Mouse (Mus musculus): ENCODE measurements at regions not wholly inside any gene's neighbourhood (a gene's known extent, or its start where the extent isn't known, plus 50 kb on each side); places are given as distances from the start of the nearest gene placed in this dataset.

DNA sequence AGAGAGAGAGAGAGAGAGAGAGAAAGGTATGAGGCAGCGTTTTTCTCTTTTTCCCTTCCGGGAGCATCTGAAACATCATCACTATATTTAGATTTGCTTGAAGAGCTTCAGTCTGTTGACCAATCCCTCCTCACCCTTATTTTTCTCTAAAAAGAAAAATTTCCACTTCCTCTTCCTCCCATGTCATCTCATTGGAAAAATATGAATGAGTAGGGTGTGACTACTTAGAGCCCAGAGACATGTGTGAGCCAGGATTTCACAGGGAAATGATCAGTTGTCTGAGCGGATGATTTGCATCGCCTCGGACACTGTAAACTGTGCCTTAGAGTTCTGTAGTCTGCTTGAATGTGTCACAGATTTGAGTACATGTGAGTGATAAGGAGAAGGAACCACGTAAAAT is 111.3 kb upstream of the Ptger4 start:
- no peak for DNase-seq
- intact Hi-C loops (cut with DNase I), result no loop called here

DNA sequence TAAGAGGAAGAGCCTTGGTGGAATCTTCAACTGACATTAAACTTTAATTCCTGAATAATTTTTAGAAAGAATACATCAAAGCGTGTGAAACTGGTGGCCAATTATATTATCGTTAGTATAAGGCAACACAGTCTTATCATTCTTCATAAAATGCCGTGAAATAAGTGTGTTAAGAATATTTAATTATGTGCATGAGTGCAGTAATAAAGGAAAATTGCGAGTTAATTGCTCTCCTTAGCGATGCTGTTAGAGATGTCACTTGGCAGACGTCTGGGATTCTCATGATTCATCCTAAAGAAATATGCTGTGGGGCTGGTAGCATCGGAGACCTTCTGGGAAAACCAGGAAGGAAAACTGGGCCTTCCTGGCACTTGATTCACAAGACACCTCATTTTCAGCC is 110.3 kb upstream of the Ptger4 start:
- intact Hi-C loops (cut with DNase I), result no loop called here
- no peak for DNase-seq

DNA sequence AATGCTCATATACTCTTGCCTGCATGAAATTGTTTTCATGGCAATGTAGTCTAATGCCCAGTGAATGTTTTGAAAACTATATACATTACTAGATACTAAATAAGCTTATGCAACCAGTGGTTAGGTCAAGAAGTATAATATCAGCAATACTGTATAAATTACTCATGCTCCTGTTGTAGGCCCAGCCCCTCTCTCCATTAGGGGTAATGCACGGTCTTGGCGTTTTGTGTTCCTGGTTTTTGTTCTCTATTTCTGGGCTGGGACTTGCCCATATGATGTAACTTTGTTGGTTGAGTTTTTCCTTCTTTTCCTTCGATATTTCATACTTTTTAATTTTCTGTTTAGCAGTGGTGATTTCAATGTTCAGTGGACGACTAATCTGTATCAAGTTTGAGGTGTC is 104.9 kb upstream of the Ptger4 start:
- intact Hi-C loops (cut with DNase I), result loop anchor here (10.0 kb wide), 1 partner anchor 104 kb away; the partner anchor contains the start of gene Ptger4
- no peak for DNase-seq

DNA sequence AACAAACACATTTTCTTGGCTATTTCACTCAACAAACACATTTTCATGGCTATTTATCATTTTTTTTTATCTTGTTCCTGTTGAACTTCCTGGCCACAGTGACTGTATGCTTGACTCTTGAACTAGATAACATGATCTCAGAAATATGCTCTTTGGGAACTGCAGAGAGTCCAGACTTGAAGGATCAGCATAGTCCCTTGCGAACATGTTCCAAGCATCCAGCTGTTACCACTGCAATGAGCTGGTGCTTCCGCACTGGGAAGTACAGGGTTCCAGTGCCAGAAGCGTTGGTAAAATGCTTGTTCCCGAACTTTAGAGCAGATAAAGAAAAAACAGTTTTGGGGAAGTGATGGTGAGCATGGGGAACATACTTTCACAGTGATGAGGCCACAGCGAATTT is 103.7 kb upstream of the Ptger4 start:
- intact Hi-C loops (cut with DNase I), result loop anchor here (10.0 kb wide), 1 partner anchor 103 kb away; the partner anchor contains the start of gene Ptger4
- DNase-seq, result peak; percentile 22 to 39

DNA sequence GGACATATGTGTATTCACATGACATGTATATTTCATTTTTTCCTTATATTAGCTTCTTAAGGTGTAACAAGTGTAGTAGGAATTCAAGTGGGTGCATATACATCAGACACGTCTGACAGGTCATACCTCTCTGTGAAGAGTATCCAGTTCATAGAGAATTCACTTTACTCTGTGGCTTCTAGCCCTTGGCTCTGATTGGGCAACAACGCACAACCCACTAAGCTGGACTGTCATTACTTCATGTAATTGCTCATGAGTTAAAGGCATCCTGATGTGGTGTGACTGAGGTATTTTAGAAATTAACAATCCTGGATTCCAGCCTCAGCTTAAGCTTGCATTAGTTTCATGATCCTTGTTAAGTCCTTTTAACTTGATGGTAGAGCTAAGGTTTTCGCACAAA is 103.0 kb upstream of the Ptger4 start:
- intact Hi-C loops (cut with DNase I), result loop anchor here (10.0 kb wide), 1 partner anchor 102 kb away; the partner anchor contains the start of gene Ptger4

DNA sequence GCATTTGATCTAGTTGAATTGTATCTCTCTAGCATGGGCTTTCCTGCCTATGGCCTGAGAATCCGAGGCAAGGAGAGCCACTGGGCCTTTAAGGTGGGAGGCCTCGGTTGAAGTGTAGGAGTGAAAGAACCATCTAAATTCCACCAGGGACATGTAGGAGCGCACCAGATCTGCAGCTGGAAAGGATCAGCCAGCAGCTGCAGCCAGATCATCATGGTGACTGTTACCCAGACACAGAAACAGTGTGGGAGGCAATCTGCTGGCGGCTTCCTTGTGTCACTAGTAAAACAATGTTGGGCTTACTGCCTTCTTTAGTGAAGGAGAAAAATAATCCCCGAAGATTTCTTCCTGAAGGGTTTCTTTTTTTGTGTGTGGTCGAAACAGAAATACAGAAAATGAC is 99.8 kb upstream of the Ptger4 start:
- intact Hi-C loops (cut with DNase I), result loop anchor here (10.0 kb wide), 1 partner anchor 99 kb away; the partner anchor contains the start of gene Ptger4
- DNase-seq, result peak; percentile 56 to 58

More for the DNA sequence above, 103.0 kb upstream of the Ptger4 start:
- DNase-seq, result no peak

DNA sequence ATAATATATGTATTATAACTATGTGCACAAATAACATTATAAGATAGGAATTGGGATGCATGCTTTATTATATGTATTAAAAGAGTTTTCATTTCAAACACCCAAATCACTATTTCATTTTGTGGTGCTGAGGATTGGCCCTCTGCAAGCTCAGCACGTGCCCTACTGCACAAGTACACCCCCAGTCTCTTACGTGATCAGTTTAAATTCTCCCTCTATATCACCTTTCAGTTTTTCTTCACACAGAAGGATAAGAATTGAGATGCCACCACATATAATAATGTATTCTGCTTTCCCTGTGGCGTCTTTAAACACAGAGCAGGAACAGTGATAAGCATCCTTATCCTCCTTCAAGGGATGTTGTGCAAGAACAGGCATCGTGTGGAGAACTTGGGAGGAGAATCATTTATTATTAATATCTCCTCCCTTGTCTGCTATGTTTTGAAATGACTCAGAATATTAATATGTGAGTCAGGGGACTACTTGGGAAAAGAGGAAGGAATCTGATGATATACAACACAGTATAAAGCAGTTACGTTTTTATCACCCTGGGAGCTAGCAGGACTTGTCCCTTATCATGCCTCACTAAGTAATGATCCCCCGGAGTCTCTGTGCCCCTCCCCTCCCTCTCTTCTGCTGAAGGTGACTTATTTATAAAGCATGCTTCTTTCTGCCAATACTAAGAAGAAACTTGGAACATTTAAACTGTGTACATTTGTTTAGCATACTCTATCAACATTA is 91.7 kb upstream of the Ptger4 start:
- no peak for DNase-seq
- intact Hi-C loops (cut with DNase I), result no loop called here

DNA sequence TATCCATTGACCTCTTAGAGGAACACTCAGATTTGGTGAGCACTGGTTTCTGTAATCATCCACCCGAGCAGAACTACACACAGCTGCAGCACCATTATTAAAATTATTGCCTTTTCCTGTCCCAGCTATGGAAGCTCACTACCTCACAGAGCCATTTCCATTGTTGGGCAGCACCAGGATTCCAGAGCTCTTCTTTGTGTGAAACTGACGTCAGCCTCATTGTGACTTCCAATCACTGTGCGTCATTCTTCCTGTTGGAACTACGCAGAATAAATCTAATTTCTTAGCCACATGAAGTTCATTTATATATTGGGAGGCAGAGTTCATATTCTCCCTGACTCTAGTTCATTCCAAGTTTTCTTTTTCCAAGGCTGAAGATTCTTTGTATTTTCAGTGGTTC is 83.0 kb upstream of the Ptger4 start:
- intact Hi-C loops (cut with DNase I), result no loop called here
- no peak for DNase-seq

DNA sequence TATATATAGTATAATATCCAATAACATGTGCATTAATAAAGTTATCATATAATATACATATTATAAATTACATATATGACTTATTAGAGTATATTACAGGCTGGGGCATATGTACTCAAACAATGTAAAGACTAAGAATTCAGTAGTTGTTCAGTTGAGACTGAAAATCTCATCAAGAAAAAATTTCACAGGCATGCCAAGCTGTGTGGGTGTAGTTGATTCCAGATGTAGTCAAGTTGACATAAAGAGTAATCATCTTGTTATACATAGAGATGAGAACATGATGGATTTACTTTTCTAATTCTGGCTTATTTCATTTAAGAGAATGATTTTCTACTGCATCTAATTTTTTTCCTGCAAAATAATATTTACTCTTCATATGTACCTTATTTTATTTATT is 77.7 kb upstream of the Ptger4 start:
- intact Hi-C loops (cut with DNase I), result no loop called here

DNA sequence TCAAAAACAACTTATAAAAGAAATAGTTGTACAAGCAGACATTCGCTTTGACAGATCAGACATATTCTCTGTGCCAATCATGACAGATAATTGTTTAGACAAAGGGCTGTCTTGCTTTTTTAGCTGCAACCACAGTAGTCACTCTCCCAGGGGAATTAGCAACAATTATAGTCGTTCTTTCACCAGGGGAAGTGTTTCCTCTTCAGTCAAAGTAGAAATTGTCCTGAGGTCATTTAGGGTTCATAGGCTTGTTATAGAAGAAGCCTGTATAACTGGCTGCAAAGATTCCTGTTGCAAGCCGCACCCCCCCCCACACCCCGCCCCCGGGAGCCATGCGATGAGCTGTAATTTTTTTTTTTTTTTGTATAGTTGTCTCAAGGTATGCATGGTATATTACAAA is 68.2 kb upstream of the Ptger4 start:
- no peak for DNase-seq
- intact Hi-C loops (cut with DNase I), result no loop called here

More for the DNA sequence above, 77.7 kb upstream of the Ptger4 start:
- no peak for DNase-seq

DNA sequence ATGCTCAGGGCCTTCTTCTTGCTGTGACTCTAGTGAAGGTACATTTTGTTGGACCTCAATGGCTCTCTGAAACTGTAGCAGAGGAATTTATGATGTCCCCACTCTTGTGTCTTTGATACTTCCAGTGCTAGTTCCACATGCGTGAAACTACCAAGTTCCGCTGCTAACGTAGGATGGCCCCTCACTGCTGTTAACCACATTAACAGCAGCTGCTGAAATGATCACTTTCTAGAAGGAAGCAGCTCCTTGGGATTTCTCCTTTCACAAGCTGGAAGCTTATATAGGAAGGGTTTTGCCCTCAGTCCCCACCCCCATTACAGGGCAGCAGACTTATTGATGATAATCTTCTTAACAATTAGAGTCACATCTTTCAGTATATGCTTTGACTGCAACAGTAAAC is 66.0 kb upstream of the Ptger4 start:
- intact Hi-C loops (cut with DNase I), result no loop called here
- DNase-seq, result no peak

DNA sequence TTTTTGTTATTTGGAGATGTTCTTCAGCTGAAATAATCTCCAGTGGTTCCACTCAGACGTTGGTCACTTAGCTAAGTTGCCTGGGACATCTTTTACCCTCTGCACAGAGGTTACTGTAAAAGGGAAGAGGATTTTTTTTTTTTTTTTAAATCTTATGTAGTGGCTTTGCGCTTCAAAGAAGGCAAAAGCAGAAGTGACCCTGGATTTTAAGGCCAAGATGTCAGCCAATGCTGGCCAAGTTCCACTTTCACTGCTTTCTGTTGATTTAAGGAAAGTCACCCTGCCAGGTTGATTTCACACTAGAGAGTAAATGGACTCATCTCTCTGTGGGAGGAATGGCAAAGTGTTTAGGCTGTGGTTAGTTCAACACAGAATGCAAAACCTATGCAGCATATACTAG is 58.4 kb upstream of the Ptger4 start:
- intact Hi-C loops (cut with DNase I), result no loop called here
- no peak for DNase-seq

DNA sequence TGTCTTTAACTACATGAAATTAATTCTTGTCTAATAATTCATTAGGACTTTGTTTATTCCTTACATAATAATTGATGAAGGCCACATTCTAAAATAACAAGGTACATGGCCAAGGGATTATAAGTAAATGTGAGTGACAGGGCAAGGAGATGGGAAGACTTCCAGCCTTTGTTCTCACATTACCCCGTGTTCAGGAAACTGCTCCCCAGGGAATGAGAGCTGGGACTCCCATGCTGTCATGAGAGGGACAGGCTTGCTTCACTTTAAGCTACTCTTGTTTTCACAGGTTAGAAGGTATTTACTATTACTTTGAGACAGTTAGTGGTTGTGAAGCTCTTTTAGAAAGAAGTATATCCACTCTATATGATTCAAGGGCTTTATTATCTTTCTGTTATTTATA is 55.8 kb upstream of the Ptger4 start:
- intact Hi-C loops (cut with DNase I), result no loop called here

DNA sequence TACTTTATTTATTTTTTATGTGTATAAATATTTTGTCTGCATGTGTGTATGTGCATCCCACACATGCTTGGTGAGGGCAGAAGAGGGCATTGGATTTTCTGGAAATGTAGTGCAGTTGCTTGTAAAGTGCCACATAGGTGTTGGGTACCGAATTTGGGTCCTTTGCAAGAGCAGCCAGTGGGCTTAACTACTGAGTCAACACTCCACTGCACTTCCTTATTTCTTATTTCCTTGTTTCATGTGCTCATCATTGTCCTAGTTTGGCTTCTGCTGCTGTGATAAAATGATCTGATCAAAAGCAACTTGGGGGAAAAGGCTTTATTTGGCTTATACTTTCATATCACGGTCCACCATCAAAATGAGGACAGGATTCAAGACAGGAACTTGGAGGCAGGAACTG is 53.0 kb upstream of the Ptger4 start:
- DNase-seq, result no peak
- intact Hi-C loops (cut with DNase I), result no loop called here

More for the DNA sequence above, 55.8 kb upstream of the Ptger4 start:
- DNase-seq, result peak; percentile 13 to 28
